Mouse (Mus musculus) lung, embryonic 15.5 days (tissue): ENCODE measurements around the gene Trim14. TPM values are rescaled to one million over a fixed set of nuclear protein-coding genes. Genes with fewer than 3 reads are reported as not detected.

Experiments used
- ATAC-seq: fragments of 200-750 bp; cut with Nextera tagmentation; 2 replicates; pipeline ENCODE4 v1.8.0; 2017; ENCODE audit warnings: moderate number of reproducible peaks, borderline replicate concordance; ENCODE audit not compliant: low FRiP score, low TSS enrichment; ENCODE audit errors: extremely low read depth
- H3K27ac ChIP-seq: fragments of 300-500 bp; sonication (generic); 2 replicates; pipeline ENCODE4 v1.5.1; 2015; ENCODE audit warnings: moderate library complexity, mild to moderate bottlenecking, inconsistent platforms
- H3K27me3 ChIP-seq: fragments of 300-500 bp; sonication (generic); 2 replicates; pipeline ENCODE4 v1.6.1; 2015; ENCODE audit warnings: inconsistent platforms
- H3K36me3 ChIP-seq: fragments of 300-500 bp; sonication (generic); 2 replicates; pipeline ENCODE4 v1.6.1; 2015; ENCODE audit warnings: inconsistent platforms
- H3K4me1 ChIP-seq: fragments of 300-500 bp; sonication (generic); 2 replicates; pipeline ENCODE4 v1.6.1; 2015; ENCODE audit warnings: inconsistent platforms
- H3K4me2 ChIP-seq: fragments of 300-500 bp; sonication (generic); 2 replicates; pipeline ENCODE4 v1.6.1; 2015; ENCODE audit warnings: inconsistent platforms, mild to moderate bottlenecking, moderate library complexity
- H3K4me3 ChIP-seq: fragments of 300-500 bp; sonication (generic); 2 replicates; pipeline ENCODE4 v1.5.1; 2015; ENCODE audit warnings: mild to moderate bottlenecking, inconsistent platforms
- H3K9ac ChIP-seq: fragments of 300-500 bp; sonication (generic); 2 replicates; pipeline ENCODE4 v1.6.1; 2015; ENCODE audit warnings: inconsistent platforms
- H3K9me3 ChIP-seq: fragments of 300-500 bp; sonication (generic); 2 replicates; pipeline ENCODE4 v1.6.1; 2016; ENCODE audit warnings: inconsistent platforms
- WGBS: fragments of 180-500 bp; shearing (Covaris S2); methylation state at CpG from one replicate; pipeline ENCODE4 v1.1.7; 2015; 5-methylcytosine and 5-hydroxymethylcytosine counted together
- polyA plus RNA-seq: library from polyadenylated mRNA; unstranded; fragments of >200 nt; fragmentation: Nextera tagmentation; extraction: Ambion mirVana; gene quantifications from 2 replicates; pipeline ENCODE4 v1.2.1, GENCODE M21; 2015

The Trim14 gene
- polyA plus RNA-seq, 1 experiment from 2014 or later: 2.7 TPM

- Histone ChIP-seq H3K9ac (no peak overlapping the region), H3K4me2 (no peak overlapping the region), H3K27ac (no peak overlapping the region), H3K4me3 (no peak overlapping the region), H3K4me1 (0 out of 2 replicates have a peak, but pooled peaks cover 5% of the 10 kb centered on the region), H3K36me3 (no peaks in the 10 kb centered on the region), H3K27me3 (no peaks in the 10 kb centered on the region), H3K9me3 (no peaks in the 10 kb centered on the region)
- WGBS: 28% methylated on average over 9 of the region's 9 CpGs
- no peak for ATAC-seq
Measured at GRCm38 (mm10) chr4:46445237-46445945, 90.5 kb downstream of the Trim14 start.

Other genes starting within 250 kb of the Trim14 start
- gene Foxe1, start 192.5 kb downstream of the Trim14 start, polyA plus RNA-seq: 0.05 TPM in 1 of 2 replicates, not detected in the other
- 10.0 and 11.2 TPM in 2 replicates for gene Trmo, start 146.7 kb downstream of the Trim14 start, polyA plus RNA-seq
- gene Hemgn, start 122.6 kb downstream of the Trim14 start, polyA plus RNA-seq: 1.2 and 2.5 TPM in 2 replicates
- 290 and 292 TPM in 2 replicates for gene Anp32b, start 85.2 kb downstream of the Trim14 start, polyA plus RNA-seq
- gene Nans, start 46.9 kb downstream of the Trim14 start, polyA plus RNA-seq: 84.7 and 90.6 TPM in 2 replicates
- gene Coro2a, start 66.1 kb upstream of the Trim14 start, polyA plus RNA-seq: 3.4 and 5.3 TPM in 2 replicates
- 3.6 and 3.9 TPM in 2 replicates for gene Tbc1d2, start 114.1 kb upstream of the Trim14 start, polyA plus RNA-seq